Mouse (Mus musculus): ENCODE data around the gene Phf13.

DNA sequence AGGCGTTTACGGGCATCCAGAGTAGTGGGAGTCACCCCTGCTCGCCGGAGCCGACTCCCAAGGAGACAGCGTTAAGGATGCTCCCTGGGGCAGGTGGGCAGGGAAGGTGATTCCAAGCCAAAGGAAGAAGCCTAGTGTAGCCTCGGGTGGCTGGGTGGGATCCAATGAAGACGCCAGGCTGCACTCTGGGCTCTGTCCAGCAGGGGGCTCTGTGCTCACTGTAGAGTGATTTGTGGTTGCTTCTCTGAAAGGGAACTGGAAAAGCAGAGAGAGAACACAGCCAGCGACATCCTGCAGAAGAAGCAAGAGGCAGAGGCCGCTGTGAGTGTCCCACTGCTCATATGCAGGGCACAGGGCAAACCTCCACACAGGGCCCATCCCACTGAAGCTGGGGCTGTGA, 18.3 kb downstream of the Phf13 start:
- no peak for TF ChIP-seq CHD2 (IDR thresholded peaks at IDR 0.05; ENCODE audit: low read depth, low read length)
- no peak for TF ChIP-seq ZNF384 (IDR thresholded peaks at IDR 0.05; ENCODE audit: low read depth, low read length)

Data from ES-E14 (cell line).